Mouse (Mus musculus) lung, postnatal 0 days (tissue): ENCODE measurements at regions not wholly inside any gene's neighbourhood (a gene's known extent, or its start where the extent isn't known, plus 50 kb on each side); places are given as distances from the start of the nearest gene placed in this dataset.

ENCODE experiments used
- ATAC-seq: fragments of 200-750 bp; cut with Nextera tagmentation; 2 replicates; pipeline ENCODE4 v1.8.0; 2017; ENCODE audit warnings: moderate library complexity
- DNase-seq: peaks from one replicate; pipeline ENCODE4 v3.0.0-alpha.2; 2016; ENCODE audit warnings: low spot score
- H3K27ac ChIP-seq: fragments of 300-500 bp; sonication (generic); 2 replicates; pipeline ENCODE4 v1.5.1; 2014; ENCODE audit warnings: antibody characterized with exemption, mild to moderate bottlenecking, low read length, mixed read lengths
- H3K27me3 ChIP-seq: fragments of 300-500 bp; sonication (generic); replicated peaks from 2 replicates; pipeline ENCODE4 v1.6.1; 2014; ENCODE audit warnings: low read length, mixed read lengths; ENCODE audit not compliant: insufficient read depth
- H3K36me3 ChIP-seq: fragments of 300-500 bp; sonication (generic); 2 replicates; pipeline ENCODE4 v1.6.1; 2014; ENCODE audit warnings: low read length, mixed read lengths; ENCODE audit not compliant: insufficient read depth
- H3K4me1 ChIP-seq: fragments of 300-500 bp; sonication (generic); 2 replicates; pipeline ENCODE4 v1.6.1; 2014; ENCODE audit warnings: antibody characterized with exemption, low read depth, low read length, mixed read lengths; ENCODE audit not compliant: insufficient read depth
- H3K4me2 ChIP-seq: fragments of 300-500 bp; sonication (generic); replicated peaks from 2 replicates; pipeline ENCODE4 v1.6.1; 2014; ENCODE audit warnings: low read depth, mild to moderate bottlenecking, low read length, moderate library complexity, mixed read lengths
- H3K4me3 ChIP-seq: fragments of 300-500 bp; sonication (generic); 2 replicates; pipeline ENCODE4 v1.5.1; 2014; ENCODE audit warnings: low read depth, low read length
- H3K9ac ChIP-seq: fragments of 300-500 bp; sonication (generic); replicated peaks from 2 replicates; pipeline ENCODE4 v1.6.1; 2014; ENCODE audit warnings: low read depth, mild to moderate bottlenecking
- H3K9me3 ChIP-seq: fragments of 300-500 bp; sonication (generic); 2 replicates; pipeline ENCODE4 v1.6.1; 2016; ENCODE audit warnings: low read length, mixed read lengths
- CTCF ChIP-seq: IDR thresholded peaks from 2 replicates; pipeline ENCODE4 v1.5.1; 2016; ENCODE audit warnings: antibody characterized with exemption, mild to moderate bottlenecking
- EP300 ChIP-seq: IDR thresholded peaks from 2 replicates; pipeline ENCODE4 v1.6.1; 2016; ENCODE audit warnings: antibody characterized with exemption, mild to moderate bottlenecking, control low read depth
- WGBS: fragments of 180-500 bp; shearing (Covaris S2); extraction: QIAGEN DNeasy Blood & Tissue Kit; methylation state at CpG from one replicate; pipeline ENCODE4 v1.1.7; 2014; 5-methylcytosine and 5-hydroxymethylcytosine counted together

- Histone ChIP-seq H3K4me2 (no peak overlapping the region), H3K27me3 (no peaks in the 10 kb centered on the region), H3K27ac (no peak overlapping the region), H3K4me1 (no peaks in the 10 kb centered on the region), H3K9ac (no peak overlapping the region), H3K36me3 (no peaks in the 10 kb centered on the region), H3K4me3 (no peak overlapping the region), H3K9me3 (no peaks in the 10 kb centered on the region)
- WGBS, result 73% methylated on average over 9 of the region's 9 CpGs
- TF ChIP-seq EP300 (no peak), CTCF (no peak)
- DNase-seq (no peak), ATAC-seq (no peak)
These were observed 73.7 kb downstream of the Chst1 start for GRCm38 (mm10) chr2:92673064-92673813.

- Histone ChIP-seq H3K27me3 (no peaks in the 10 kb centered on the region), H3K4me2 (no peak overlapping the region), H3K27ac (no peak overlapping the region), H3K9me3 (no peaks in the 10 kb centered on the region), H3K4me3 (no peak overlapping the region), H3K4me1 (no peaks in the 10 kb centered on the region), H3K36me3 (no peaks in the 10 kb centered on the region), H3K9ac (no peak overlapping the region)
- ATAC-seq, result no peak
- 26% methylated on average over 4 of the region's 4 CpGs for WGBS
- TF ChIP-seq EP300 (no peak), CTCF (no peak)
- no peak for DNase-seq
These were observed 74.4 kb downstream of the Chst1 start for GRCm38 (mm10) chr2:92673931-92674330.

- WGBS, result 49% methylated on average over 9 of the region's 9 CpGs
- ATAC-seq, result no peak
- TF ChIP-seq EP300 (no peak), CTCF (no peak)
These were observed 75.7 kb downstream of the Chst1 start for GRCm38 (mm10) chr2:92675247-92675646.

GRCm38 (mm10) chr2:92678276-92678930 lies 78.9 kb downstream of the Chst1 start:
- Histone ChIP-seq H3K36me3 (no peaks in the 10 kb centered on the region), H3K9me3 (no peaks in the 10 kb centered on the region), H3K4me2 (no peak overlapping the region), H3K4me1 (no peaks in the 10 kb centered on the region), H3K4me3 (no peak overlapping the region), H3K27me3 (no peaks in the 10 kb centered on the region), H3K9ac (no peak overlapping the region), H3K27ac (no peak overlapping the region)
- 43% methylated on average over 5 of the region's 5 CpGs for WGBS
- DNase-seq (peak; percentile 12), ATAC-seq (peak; percentile 57)
- no peak for TF ChIP-seq CTCF
- TF ChIP-seq EP300, result peak; percentile 38; the same call in 1 of the 2 replicates

More at GRCm38 (mm10) chr2:92675247-92675646, 75.7 kb downstream of the Chst1 start:
- no peak overlapping the region for H3K9ac ChIP-seq
- H3K27ac ChIP-seq, result no peak overlapping the region
- no peaks in the 10 kb centered on the region for H3K36me3 ChIP-seq
- H3K9me3 ChIP-seq, result no peaks in the 10 kb centered on the region
- H3K27me3 ChIP-seq, result no peaks in the 10 kb centered on the region
- no peak overlapping the region for H3K4me2 ChIP-seq
- no peak overlapping the region for H3K4me3 ChIP-seq
- DNase-seq, result no peak
- H3K4me1 ChIP-seq, result no peaks in the 10 kb centered on the region

GRCm38 (mm10) chr2:92678999-92679704 lies 79.6 kb downstream of the Chst1 start:
- H3K9ac ChIP-seq, result no peak overlapping the region
- no peaks in the 10 kb centered on the region for H3K27me3 ChIP-seq
- H3K4me3 ChIP-seq, result no peak overlapping the region
- no peaks in the 10 kb centered on the region for H3K4me1 ChIP-seq
- no peak overlapping the region for H3K27ac ChIP-seq
- DNase-seq, result no peak
- no peak overlapping the region for H3K4me2 ChIP-seq
- no peaks in the 10 kb centered on the region for H3K36me3 ChIP-seq
- ATAC-seq, result no peak
- no peak for TF ChIP-seq CTCF
- TF ChIP-seq EP300, result no peak
- H3K9me3 ChIP-seq, result no peaks in the 10 kb centered on the region
- WGBS, result 70% methylated on average over 3 of the region's 3 CpGs

- Histone ChIP-seq H3K27ac (no peak overlapping the region), H3K4me1 (no peaks in the 10 kb centered on the region), H3K4me2 (no peak overlapping the region), H3K27me3 (no peaks in the 10 kb centered on the region), H3K36me3 (no peaks in the 10 kb centered on the region), H3K9ac (no peak overlapping the region), H3K4me3 (no peak overlapping the region), H3K9me3 (no peaks in the 10 kb centered on the region)
- DNase-seq, result no peak
- TF ChIP-seq CTCF (no peak), EP300 (no peak)
- no peak for ATAC-seq
- 94% methylated on average over 9 of the region's 9 CpGs for WGBS
These were observed 82.7 kb downstream of the Chst1 start for GRCm38 (mm10) chr2:92682256-92682655.
